Mouse (Mus musculus) T-cell, adult 66 days (primary cell): Measurements from ENCODE around the gene Gm17581. TPM values are rescaled to one million over a fixed set of nuclear protein-coding genes. Genes with fewer than 3 reads are reported as not detected.

Experiments
- total RNA-seq, 2 experiments: library from RNA; stranded (reverse); gene quantifications; 3 replicates in 1 of 2; 4 replicates in 1 of 2; pipeline ENCODE4 v1.2.4; 2023

The Gm17581 gene
- not detected for total RNA-seq

DNA sequence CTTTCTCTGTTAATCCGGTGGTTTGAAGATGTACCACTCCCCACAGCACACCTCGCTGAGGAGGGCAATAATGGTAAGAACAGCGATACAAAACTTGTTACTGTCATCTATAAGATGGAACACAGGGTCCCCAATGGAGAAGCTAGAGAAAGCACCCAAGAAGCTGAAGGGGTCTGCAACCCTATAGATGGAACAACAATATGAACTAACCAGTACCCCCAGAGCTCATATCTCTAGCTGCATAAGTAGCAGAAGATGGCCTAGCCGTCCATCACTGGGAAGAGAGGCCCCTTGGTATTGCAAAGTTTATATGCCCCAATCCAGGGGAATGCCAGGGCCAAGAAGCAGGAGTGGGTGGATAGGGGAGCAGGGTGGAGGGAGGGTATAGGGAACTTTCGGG lies at the start of gene Gm17581:
TSS of gene Gm17581 (minus strand) at position 101 of the 400 bp plus-strand sequence.

GRCm38 (mm10) chr2:155774927-155775684 lies 39.4 kb upstream of the Gm17581 start, which contains the start of gene Mmp24:
Mmp24 (plus strand) TSS chr2:155775342.

GRCm38 (mm10) chr2:155751014-155751786 lies 15.5 kb upstream of the Gm17581 start, which contains the start of gene Procr:
Procr (plus strand) TSS chr2:155751117.

GRCm38 (mm10) chr2:155729158-155729645 lies 6.5 kb downstream of the Gm17581 start, which contains the start of gene Edem2:
Edem2 (minus strand) TSS chr2:155729475.

DNA sequence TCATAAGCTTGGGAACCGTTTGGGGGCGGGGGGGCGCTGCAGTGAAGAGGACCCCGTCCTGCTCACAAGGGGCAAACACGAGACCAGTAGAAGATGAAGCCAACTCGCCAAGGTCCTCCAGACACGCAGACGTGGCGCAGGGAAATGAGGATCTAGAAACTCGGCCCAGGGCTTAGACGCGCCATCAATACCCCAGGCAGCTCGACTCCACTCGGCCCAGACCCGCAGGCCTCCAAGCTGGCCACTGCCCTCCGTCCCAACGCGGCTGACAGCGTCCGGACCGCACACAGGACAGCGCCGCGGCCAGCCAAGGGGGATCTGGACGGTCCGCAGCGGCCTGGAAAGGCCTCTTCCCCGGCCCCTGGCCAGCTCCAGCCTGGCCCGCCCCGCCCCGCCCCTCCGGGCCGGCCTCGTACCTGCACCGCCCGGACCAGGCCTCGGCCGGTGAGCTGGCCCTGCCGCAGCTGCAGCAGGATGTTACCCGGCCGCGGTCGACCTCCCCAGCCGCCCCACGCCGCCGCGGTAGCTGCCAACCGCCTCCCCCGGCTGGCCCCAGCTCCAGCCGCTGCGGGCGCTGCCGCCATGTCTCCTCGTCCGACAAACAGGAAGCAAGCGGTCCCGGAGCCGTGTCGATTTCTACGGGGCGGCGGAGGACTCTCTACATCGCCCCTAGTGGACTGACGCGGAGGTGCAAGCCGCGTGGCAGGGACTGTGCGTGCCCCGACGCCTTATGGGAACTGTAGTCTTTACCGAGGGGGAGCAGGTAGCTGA lies 43.8 kb downstream of the Gm17581 start, which contains the start of gene Trpc4ap:
TSS of gene Trpc4ap (minus strand) at position 662 of the 771 bp plus-strand sequence.

Other genes starting within 250 kb of the Gm17581 start
- 10 to 100 TPM; 56.8 to 57.8 TPM for gene Acss2, start 217.9 kb downstream of the Gm17581 start, total RNA-seq
- gene Ggt7, start 217.6 kb downstream of the Gm17581 start, total RNA-seq, result 1 to 10 TPM; 2.2 to 3.0 TPM
- gene Gss, start 143.1 kb downstream of the Gm17581 start, total RNA-seq, result 10 to 100 TPM; 10.7 to 12.6 TPM
- gene Myh7b, start 124.7 kb downstream of the Gm17581 start, total RNA-seq, result not detected
- 100 to 1,000 TPM; 206 to 223 TPM for gene Trpc4ap, start 43.5 kb downstream of the Gm17581 start, total RNA-seq
- 10 to 100 TPM; 33.0 to 33.1 TPM for gene Edem2, start 6.4 kb downstream of the Gm17581 start, total RNA-seq
- under 1 TPM in 1 of 2 experiments, not detected in 1; 0.67 TPM for gene Procr, start 15.3 kb upstream of the Gm17581 start, total RNA-seq
- not detected for gene Mmp24, start 39.5 kb upstream of the Gm17581 start, total RNA-seq
- 10 to 100 TPM; 24.3 to 24.6 TPM for gene BC029722, start 83.6 kb upstream of the Gm17581 start, total RNA-seq
- gene Eif6, start 91.1 kb upstream of the Gm17581 start, total RNA-seq, result 100 to 1,000 TPM in 1 of 2 experiments, 10 to 100 TPM in 1; 98.6 to 120 TPM
- under 1 TPM; 0.35 to 0.41 TPM for gene Fam83c, start 99.0 kb upstream of the Gm17581 start, total RNA-seq
- 10 to 100 TPM; 38.5 to 53.1 TPM for gene Uqcc1, start 194.4 kb upstream of the Gm17581 start, total RNA-seq
- not detected for gene Gm15557, start 204.9 kb upstream of the Gm17581 start, total RNA-seq
- not detected for gene Gdf5, start 209.5 kb upstream of the Gm17581 start, total RNA-seq
- gene Cep250, start 220.6 kb upstream of the Gm17581 start, total RNA-seq, result 10 to 100 TPM; 72.5 to 85.7 TPM